Mouse (Mus musculus) thymus, adult 2 months (tissue): ENCODE measurements around the gene Cobll1. TPM values are rescaled to one million over a fixed set of nuclear protein-coding genes. Genes with fewer than 3 reads are reported as not detected.
A peak's percentile ranks its signal among the peaks of the same experiment; 100 is the strongest.

Source experiments
- DNase-seq: peaks from one replicate; pipeline ENCODE4 v3.0.0; 2021
- H3K27ac ChIP-seq: fragments of 200-500 bp; 2 replicates; pipeline ENCODE4 v1.5.1; 2012; ENCODE audit warnings: low read length, control low read depth; ENCODE audit not compliant: control insufficient read depth, insufficient read depth
- H3K27me3 ChIP-seq: fragments of 200-500 bp; 2 replicates; pipeline ENCODE4 v1.6.1; 2012; ENCODE audit warnings: mild to moderate bottlenecking, low read length, moderate library complexity, mixed read lengths; ENCODE audit not compliant: control insufficient read depth, insufficient read depth
- H3K36me3 ChIP-seq: fragments of 200-500 bp; 2 replicates; pipeline ENCODE4 v1.6.1; 2012; ENCODE audit warnings: mild to moderate bottlenecking, low read length, moderate library complexity; ENCODE audit not compliant: control insufficient read depth, insufficient read depth
- H3K4me1 ChIP-seq: fragments of 200-500 bp; replicated peaks from 2 replicates; pipeline ENCODE4 v1.6.1; 2012; ENCODE audit warnings: low read length; ENCODE audit not compliant: control insufficient read depth, insufficient read depth
- H3K4me3 ChIP-seq: fragments of 200-500 bp; 2 replicates; pipeline ENCODE4 v1.5.1; 2012; ENCODE audit warnings: mild to moderate bottlenecking, low read length, control low read depth, moderate library complexity; ENCODE audit not compliant: control insufficient read depth, insufficient read depth
- CTCF ChIP-seq: fragments of 200-500 bp; IDR thresholded peaks from 2 replicates; pipeline ENCODE4 v1.5.1; 2012; ENCODE audit warnings: mild to moderate bottlenecking, control low read depth, low read length, moderate library complexity, borderline replicate concordance; ENCODE audit not compliant: control insufficient read depth, poor library complexity, insufficient read depth; ENCODE audit errors: extremely low read depth
- POLR2A ChIP-seq: fragments of 200-500 bp; IDR thresholded peaks from 2 replicates; pipeline ENCODE4 v1.6.1; 2012; ENCODE audit warnings: mild to moderate bottlenecking, low read length, control low read depth, moderate library complexity; ENCODE audit not compliant: control insufficient read depth, poor library complexity, insufficient read depth; ENCODE audit errors: extremely low read depth
- WGBS: fragments of 180-500 bp; shearing (Covaris S2); methylation state at CpG from one replicate; pipeline ENCODE4 v1.1.7; 2018; 5-methylcytosine and 5-hydroxymethylcytosine counted together
- polyA plus RNA-seq: library from polyadenylated mRNA; depleted of rRNA; stranded (reverse); fragments of >200 nt; gene quantifications from 2 replicates; pipeline ENCODE4 v1.2.3, GENCODE M21; 2012

Gene Cobll1
- polyA plus RNA-seq, 1 experiment: 3.5 TPM

DNA sequence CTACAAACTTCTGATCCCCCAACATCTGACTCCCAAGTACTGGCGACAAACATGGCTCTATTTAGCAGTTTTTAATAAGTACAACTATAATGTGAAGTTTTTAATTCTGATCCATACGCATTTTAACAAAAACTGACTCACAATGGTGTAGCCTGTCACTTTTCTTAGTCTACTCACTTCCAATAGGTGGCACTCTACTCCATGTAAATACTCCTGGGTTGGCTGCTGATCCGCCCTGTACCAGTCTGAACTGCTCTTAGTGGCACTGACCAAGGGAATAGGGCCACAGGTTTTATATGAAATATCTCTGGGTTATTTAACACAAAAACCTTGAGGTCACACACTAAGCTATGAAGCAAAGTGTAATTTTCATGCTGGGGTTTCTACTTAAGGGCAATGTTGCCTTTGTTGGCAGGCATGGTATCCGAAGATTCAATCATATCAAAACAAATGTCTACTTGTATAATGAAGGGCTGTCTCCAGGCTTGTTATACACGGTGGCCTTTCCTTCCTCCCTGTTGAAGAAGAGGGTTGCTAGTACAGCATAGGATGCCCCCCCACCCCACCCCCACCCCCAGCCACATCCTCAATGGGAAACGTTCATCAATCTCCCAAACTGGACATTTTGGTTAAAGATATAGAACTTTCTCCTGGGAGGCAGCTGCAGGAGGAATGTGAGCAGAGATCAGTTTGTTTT lies 93.6 kb downstream of the Cobll1 start:
- Histone ChIP-seq H3K27me3 (no peaks in the 10 kb centered on the region), H3K4me3 (no peak overlapping the region), H3K36me3 (no peaks in the 10 kb centered on the region), H3K4me1 (no peaks in the 10 kb centered on the region), H3K27ac (no peak overlapping the region)
- WGBS: 63% methylated on average over 6 of the region's 6 CpGs
- TF ChIP-seq POLR2A: no peak
- peak; percentile 17 for DNase-seq

DNA sequence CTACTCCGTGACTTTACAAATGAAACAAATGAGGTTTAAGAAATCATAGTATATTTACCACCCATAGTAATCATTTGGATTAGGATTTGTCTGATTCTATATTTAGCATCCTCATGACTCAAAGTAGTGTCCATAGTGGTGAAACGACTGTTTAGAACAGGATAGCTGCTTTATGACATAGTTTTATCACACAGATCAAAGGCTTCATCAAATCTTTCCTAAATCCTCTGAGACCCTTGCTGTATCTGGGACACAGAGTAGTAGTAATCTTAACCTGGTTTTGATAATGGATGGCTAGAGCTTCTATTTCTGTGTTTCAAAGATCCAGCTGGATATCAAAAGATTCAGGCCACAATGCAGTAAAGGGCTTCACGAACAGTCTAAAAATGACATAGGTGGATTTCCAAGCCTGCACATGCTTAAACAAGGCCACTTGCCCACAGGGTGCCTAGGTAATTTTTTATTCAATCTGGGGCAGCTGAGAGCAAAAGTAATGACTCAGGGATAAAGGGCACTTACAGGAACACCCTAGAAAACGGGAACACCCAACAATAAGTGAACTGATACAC lies 98.0 kb downstream of the Cobll1 start:
- no peaks in the 10 kb centered on the region for H3K4me1 ChIP-seq
- H3K36me3 ChIP-seq: no peaks in the 10 kb centered on the region
- TF ChIP-seq CTCF (no peak), POLR2A (no peak)
- no peak overlapping the region for H3K4me3 ChIP-seq
- DNase-seq: no peak
- WGBS: 89% methylated on average over 4 of the region's 4 CpGs
- H3K27ac ChIP-seq: no peak overlapping the region
- no peaks in the 10 kb centered on the region for H3K27me3 ChIP-seq

DNA sequence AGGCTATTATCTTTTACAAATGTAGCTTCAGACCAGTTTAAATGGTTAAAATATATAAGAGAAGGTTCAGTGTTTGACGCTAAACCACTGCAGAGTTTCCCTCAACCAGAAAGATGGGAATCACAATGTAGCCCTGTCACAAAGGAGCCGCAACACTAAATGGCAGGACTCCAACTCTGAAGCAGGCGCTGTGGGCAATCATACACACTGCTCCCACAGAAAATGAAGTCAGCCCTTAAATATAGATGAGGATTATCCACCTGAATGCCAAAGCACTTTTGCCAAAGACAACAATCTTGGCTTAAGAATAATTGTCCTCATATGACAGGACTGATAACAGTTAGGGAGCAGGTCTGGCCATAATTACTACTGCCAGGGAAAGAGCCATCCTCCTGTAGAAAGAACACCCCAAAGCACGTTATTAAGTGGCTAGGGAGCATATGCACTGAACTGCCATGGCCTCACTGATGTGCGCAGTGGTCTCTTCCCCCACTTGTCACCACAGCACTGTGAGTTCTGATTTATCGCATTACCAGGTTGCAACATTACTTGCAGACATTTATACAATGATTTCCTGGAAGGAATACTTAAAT lies 98.8 kb downstream of the Cobll1 start:
- H3K27ac ChIP-seq: no peak overlapping the region
- DNase-seq: no peak
- whole genome bisulfite sequencing: 96% methylated on average over 6 of the region's 6 CpGs
- no peaks in the 10 kb centered on the region for H3K4me1 ChIP-seq
- H3K36me3 ChIP-seq: no peaks in the 10 kb centered on the region
- H3K4me3 ChIP-seq: no peak overlapping the region
- no peaks in the 10 kb centered on the region for H3K27me3 ChIP-seq
- TF ChIP-seq CTCF (no peak), POLR2A (no peak)

DNA sequence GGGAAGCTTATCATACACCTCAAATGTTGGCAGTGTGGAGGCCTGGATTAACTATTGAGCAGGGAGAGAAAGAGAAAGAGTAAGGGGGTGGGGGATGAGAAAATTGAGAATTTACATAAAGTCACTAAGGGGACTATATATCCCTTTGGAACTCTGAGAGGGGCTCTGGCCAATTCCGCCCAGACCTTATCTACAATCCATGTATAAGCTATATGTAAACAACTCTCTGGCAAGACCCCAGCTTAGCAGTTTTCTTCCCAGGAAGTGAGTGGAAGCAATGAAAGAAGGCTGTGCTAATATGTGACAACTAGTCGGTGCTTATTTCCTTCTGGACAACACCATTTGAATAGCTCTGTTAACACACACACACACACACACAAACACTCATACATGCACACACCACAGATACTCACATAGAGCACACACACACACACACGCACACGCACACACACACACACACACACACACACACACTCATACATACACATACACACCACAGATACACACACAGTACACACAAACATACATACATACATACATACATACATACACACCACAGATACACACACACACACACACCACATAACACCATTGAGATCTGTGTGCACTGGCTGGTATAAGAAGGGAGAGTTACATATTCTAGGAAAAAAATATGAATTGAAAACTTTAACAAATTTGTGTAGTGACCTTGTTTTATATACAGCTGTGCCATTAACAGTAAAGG lies 99.4 kb downstream of the Cobll1 start:
- no peak overlapping the region for H3K4me3 ChIP-seq
- H3K27ac ChIP-seq: no peak overlapping the region
- no peaks in the 10 kb centered on the region for H3K27me3 ChIP-seq
- H3K4me1 ChIP-seq: no peaks in the 10 kb centered on the region
- no peaks in the 10 kb centered on the region for H3K36me3 ChIP-seq
- TF ChIP-seq POLR2A: no peak
- no peak for TF ChIP-seq CTCF
- no peak for DNase-seq
- 85% methylated on average over 4 of the region's 4 CpGs for WGBS

DNA sequence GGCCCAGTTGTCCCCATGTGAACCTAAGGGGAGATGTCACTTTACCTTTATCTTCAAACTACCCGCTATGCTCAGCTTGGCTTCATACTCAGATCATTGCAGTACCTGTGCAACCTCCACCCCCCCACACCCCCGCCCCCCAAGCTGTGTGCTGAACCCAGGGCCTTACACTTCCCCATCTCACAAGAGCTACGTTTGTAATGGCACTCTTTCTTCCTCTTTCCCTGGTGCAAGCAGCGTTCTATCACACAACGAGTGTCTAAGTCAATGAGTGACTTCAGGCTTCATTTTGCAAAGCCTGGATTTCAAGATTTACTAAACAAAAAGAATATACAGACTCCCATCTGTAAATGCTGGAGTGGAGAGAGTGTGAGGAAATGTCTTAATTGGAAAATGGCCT lies 100.2 kb downstream of the Cobll1 start:
- no peak overlapping the region for H3K27ac ChIP-seq
- H3K4me1 ChIP-seq: no peaks in the 10 kb centered on the region
- no peak for DNase-seq
- no peaks in the 10 kb centered on the region for H3K36me3 ChIP-seq
- TF ChIP-seq POLR2A: no peak
- no peak for TF ChIP-seq CTCF
- no peaks in the 10 kb centered on the region for H3K27me3 ChIP-seq
- H3K4me3 ChIP-seq: no peak overlapping the region
- 53% methylated on average over 5 of the region's 5 CpGs for WGBS

DNA sequence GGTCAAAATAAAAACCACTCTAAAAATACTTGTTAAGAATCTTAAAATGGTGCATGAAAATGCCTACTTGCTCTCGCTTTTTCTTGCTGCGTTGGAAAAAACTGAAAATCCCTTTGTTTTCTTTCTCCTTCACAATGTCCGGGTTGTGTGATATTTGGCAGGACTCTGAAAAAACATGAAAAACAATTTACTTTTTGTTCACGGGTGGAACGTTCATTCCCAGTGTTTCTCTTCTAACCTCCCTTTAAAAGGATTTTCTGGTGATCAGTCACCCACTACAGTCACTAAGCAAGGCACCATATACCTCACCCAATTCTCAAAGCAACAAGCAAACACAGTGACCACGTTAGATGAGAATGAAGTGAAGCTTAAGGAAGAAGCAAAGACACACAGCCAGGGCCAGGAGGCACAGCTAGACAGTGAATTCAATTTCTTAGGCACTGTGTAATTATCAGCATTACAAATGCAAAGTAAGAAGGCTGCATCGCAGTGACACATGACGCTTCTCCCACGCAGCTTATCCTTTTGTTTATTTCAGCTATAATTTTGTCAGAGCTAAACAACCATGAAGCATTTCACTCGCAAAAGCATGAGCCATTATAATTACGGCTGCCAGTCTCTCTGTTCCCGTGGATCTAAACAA lies 112.9 kb downstream of the Cobll1 start:
- WGBS: 96% methylated on average over 12 of the region's 12 CpGs
- Histone ChIP-seq H3K4me1 (no peaks in the 10 kb centered on the region), H3K27me3 (no peaks in the 10 kb centered on the region), H3K36me3 (no peaks in the 10 kb centered on the region), H3K27ac (no peak overlapping the region), H3K4me3 (no peak overlapping the region)
- no peak for DNase-seq
- no peak for TF ChIP-seq CTCF
